Mouse (Mus musculus): ENCODE measurements around the gene Nim1k.
A peak's percentile ranks its signal among the peaks of the same experiment; 100 is the strongest.

Nim1k gene

GRCm38 (mm10) chr13:119755681-119756471, at the start of gene Nim1k:
Nim1k (minus strand) TSS chr13:119755882.
- peak; percentile 72 for DNase-seq (ENCODE audit: low spot score)

DNA sequence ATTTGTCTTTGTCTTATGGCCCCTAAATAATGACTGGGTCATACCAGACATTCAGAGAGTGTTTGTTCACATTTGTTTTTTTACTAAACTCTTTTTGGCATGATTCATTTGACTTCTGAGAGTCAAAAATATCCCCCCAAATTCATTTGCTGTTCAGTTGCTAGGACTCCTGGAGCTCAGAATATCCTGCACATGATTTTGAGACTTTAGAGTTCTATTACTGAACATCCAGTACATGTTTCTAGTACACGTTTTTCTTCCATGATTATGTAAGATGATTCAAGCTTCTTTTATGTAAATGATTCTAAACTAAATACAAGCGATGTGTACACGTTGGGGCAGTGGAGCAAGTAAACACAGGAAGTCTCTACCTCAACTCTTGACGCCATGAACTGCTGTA, 42.0 kb upstream of the Nim1k start:
- no peak for DNase-seq (ENCODE audit: low spot score)

DNA sequence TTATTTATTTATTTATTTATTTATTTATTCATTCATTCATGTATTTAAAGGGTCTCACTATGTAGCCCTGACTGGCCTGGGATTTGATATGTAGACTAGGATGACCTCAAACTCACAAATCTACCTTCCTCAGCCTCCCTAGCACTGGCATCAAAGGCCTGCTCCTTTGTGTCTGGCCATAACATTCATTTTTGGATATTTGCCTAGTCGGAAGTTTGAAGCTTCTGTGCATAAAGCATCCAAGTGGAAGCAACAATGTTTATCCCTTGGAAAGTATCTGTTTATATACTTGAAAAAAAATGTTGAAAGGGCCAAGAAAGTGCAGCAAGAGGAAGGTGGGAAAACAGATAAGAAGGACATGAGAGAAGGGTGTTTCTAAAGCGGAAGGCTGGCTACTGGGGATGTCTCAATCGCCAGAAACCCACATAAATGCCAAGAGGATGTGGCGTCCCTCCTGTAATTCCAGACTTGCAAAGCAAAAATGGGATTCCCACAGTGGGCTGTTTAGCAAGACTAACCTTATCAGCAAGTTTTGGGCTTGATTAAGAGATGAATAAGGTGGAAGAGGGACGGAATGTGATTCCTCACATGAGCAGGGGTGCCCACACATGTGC, 37.2 kb upstream of the Nim1k start:
- DNase-seq (ENCODE audit: low spot score) = no peak

- DNase-seq (ENCODE audit: low spot score) = no peak
Observed at GRCm38 (mm10) chr13:119791580-119792135, 36.0 kb upstream of the Nim1k start.

GRCm38 (mm10) chr13:119790761-119791579, 35.3 kb upstream of the Nim1k start, which contains the start of gene Zfp131:
Zfp131 (minus strand) TSS chr13:119790889.
- DNase-seq (ENCODE audit: low spot score) = peak; percentile 90

DNA sequence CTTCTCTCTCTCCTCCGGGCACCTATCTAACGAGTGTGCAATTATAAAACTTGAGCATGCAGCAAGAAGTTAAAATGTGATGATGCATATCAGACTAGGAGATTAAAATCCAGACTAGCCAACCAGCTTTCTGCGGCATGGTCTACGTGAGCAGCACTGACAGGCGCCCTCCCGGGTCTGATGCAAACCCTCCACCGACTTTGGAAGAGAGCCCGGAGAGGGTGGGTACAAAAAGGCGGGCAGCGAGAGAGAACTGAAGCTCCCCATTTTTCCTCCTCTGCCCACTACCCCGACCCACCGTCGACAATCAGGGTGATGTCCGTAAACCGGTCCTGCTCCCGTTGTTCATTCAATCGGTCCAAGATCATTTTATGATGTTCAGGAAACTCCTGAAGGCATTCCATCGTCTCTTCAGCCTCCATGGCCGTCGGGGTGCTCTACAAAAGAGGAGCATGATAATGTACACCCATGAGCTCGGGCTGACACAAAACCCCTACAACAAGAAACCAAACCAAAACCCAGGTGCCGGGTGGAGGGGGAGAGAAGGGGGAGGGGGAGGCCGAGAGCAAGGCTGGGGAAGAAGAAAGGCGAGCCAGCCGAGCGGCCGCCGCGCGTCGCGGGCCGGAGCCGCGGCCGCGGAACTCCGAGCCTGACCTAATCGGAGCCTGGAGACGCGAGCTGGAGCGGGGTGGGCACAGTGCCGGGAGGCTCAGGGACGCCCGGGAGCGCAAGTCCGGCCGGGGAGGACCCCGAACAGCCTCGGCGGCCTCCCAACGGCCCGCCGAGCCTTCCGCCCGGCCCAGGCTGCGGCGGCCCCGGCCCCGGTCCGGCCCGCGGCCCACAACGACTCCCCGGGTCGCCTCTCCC, 34.4 kb upstream of the Nim1k start:
- DNase-seq (ENCODE audit: low spot score) = peak; percentile 38

DNA sequence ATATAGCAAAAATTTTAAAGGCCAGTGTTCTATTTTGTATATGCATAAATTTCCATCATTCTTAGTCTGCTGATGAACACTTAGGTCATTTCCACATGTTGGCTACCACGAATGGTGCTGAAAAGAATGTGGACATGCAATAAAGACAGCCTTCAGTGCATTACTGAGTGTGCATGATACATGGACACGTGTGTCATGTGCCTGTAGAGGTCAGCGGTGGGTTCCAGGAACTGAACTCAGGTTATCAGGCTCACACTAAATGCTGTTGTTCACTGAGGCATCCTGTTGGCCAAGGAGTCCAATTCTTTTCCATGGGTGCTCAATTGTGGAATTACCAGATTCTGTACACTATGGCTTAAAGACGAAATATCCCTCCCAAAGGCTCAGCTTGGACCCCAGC, 27.9 kb upstream of the Nim1k start:
- DNase-seq (ENCODE audit: low spot score) = no peak

DNA sequence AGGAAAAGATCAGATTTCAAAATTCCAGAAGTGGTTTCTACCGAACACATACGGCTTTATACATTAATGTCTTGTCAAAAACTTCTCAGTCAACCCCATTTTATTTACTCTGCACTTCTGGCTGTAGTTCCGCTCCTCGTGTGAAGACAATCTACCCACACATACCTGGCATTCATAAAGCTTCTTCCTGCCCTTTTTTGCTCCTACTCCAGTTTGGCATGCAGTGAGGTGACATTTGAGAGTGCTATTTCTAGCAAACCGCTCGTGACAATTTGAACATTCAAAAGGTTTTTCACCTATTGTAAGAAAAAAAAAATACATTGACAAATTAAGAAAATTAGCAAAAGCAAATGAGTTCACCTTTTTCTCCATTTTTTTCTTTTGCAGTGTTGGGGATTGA, 12.9 kb upstream of the Nim1k start:
- DNase-seq (ENCODE audit: low spot score) = no peak

DNA sequence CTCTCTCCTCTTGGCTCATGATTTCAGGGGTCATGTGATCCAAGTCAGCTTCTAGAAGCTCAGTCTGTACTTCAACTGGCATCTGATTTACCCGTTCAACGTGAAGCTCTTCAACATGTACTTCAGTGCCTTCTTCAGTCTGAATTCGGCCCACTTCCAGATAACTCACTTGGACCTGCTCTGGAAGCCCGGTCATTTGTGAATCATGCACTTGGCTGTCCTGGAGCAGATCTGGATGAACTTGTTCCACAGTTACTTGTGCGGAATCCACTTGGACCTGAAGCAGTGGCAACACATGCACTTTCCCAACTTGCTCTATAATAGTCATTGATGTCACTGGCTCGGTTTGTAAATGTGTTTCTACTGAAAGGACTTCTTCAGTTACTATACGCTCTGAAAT, 10.8 kb upstream of the Nim1k start:
- DNase-seq (ENCODE audit: low spot score) = no peak

- no peak for DNase-seq (ENCODE audit: low spot score)
Observed at GRCm38 (mm10) chr13:119756831-119757230, 1.1 kb upstream of the Nim1k start.

DNA sequence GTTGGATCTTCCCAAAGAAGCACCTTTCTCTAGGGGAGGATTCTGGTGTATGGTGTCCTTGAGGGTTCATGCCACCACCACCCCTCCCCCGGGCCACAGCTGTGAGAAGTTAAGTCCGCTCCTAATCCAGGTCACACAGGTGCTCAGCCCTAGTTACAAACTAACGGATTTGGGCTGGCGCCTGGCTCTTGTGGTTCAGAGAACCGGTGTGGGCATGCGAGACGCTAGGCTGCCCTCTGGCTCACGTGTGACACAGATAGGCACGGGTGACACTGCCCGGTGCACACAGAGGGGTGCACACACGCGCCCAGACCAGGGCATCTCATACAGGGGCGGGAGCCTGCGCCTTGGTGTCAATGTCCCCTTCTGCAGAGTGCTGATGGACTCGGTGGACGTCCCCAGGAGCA, 538 bp downstream of the Nim1k start:
- DNase-seq (ENCODE audit: low spot score) = peak; percentile 43

DNA sequence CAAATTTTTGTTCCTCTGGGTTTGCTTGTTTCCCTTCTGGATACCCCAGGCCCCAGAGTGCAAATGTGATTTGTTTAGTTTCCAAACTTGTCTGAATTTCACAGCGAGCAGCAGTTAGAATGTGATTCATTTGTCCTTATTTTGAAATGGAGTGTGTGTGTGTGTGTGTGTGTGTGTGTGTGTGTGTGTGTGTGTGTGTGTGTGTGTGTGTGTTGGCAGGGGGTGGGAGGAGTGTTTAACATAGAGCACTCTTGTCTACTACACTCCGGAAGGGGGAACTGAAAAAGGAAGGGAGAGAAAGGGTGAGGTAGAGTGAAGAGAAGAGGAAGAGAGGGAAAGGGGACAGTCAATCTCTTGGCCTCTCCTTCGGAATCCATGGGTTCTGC, 1.1 kb downstream of the Nim1k start:
- DNase-seq (ENCODE audit: low spot score) = no peak

- peak; percentile 33 for DNase-seq (ENCODE audit: low spot score)
Observed at GRCm38 (mm10) chr13:119753859-119754634, 1.6 kb downstream of the Nim1k start.

DNA sequence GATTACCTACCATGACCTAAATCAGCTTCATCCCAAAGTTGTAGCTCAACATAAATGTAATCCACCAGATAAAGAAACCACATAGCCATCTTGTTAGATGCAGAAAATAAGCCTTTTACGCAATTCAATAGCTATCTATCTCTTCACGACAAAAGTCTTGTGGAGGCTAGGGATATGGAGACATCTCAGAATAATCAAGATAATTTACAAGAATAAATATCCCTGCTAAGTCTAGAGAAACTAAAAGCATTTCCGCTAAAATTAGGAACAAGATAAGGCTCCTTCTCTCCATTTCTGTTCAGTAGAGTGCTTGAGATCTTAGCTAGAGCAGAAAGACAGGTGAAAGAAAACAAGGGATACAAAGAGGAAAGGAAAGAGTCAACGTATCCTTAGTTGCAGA, 8.8 kb downstream of the Nim1k start:
- no peak for DNase-seq (ENCODE audit: low spot score)

DNA sequence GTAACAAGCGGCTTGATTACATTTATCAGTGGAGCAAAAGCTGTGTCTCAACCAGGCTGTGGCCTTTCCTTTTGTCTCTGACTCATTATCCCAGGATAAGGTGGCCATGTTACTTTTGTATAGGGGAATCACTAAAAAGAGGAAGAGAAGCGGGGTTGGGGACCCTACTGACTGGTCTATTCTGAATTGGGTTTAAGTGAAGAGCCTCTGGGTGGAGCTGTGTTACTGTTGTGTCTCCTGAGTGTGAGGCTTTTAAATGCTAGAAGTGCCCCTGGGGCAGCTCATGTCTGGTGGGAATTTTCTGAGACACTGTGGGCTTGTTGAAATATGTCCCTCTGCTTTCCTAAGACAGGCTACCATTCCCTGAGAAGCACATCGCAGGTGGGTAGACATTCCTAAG, 12.2 kb downstream of the Nim1k start:
- no peak for DNase-seq (ENCODE audit: low spot score)

DNA sequence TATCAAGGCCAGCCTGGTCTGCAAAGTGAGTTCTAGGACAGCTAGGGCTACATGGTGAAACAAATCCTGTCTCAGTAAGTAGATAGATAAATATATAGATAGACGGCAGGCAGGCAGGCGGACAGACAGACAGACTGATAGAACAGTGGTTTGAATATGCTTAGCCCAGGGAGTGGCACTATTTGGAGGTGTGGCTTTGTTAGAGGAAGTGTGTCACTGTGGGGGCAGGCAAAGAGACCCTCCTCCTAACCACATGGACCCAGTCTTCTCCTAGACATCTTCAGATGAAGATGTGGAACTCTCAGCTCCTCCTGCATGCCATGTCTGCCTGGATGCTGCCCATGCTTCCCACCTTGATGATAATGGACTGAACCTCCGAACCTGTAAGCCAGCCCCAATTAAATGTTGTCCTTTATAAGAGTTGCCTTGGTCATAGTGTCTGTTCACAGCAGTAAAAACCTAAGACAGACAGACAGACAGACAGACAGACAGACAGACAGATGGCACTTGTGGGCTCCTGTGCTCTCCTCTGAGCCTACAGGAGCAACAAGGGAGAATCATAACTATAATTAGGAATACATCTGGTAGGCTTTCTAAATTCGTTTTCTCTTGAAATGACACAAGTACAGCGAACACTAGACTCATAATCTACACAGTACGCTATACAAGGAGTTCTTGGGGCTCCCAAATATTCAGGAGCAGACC, 12.8 kb downstream of the Nim1k start:
- DNase-seq (ENCODE audit: low spot score) = no peak

- no peak for DNase-seq (ENCODE audit: low spot score)
Observed at GRCm38 (mm10) chr13:119741390-119742237, 14.1 kb downstream of the Nim1k start.

GRCm38 (mm10) chr13:119731448-119731847, 24.2 kb downstream of the Nim1k start:
- DNase-seq (ENCODE audit: low spot score) = no peak

GRCm38 (mm10) chr13:119729406-119729805, 26.3 kb downstream of the Nim1k start:
- no peak for DNase-seq (ENCODE audit: low spot score)
